Mouse (Mus musculus): ENCODE results near the gene Tspan10. TPM values are rescaled to one million over a fixed set of nuclear protein-coding genes. Genes with fewer than 3 reads are reported as not detected.
A peak's percentile ranks its signal among the peaks of the same experiment; 100 is the strongest.

The Tspan10 gene
- polyA plus RNA-seq, 1 experiment from 2014 or later = not detected

DNA sequence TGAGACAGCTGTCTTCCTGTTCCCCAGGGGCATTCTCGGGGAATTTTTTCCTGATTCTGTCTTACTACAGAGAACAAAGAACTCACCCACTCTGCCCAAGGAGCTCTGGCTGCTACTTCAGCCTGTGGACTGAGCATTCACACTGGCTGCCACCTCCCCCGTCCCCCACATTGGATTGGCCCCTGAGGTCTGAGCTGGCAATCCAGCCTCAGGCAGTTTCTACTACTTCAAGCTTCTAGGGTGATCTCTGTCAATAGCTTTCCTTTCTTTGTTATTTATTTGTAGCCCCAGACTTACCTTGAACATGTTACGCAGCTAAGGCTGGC, 50.4 kb downstream of the Tspan10 start:
- ATAC-seq (ENCODE audit: low FRiP score) (no peak), DNase-seq (ENCODE audit: low spot score) (no peak)
- Histone ChIP-seq H3K4me1 (replicated peaks; ENCODE audit: control insufficient read depth, insufficient read depth, low read length) (peaks cover 9% of the 10 kb centered on the region), H3K4me3 (ENCODE audit: low read depth, low read length) (peak overlapping the region; percentile 64), H3K9ac (ENCODE audit: low read depth, low read length) (peak overlapping the region; percentile 68; the same call in 1 of the 2 replicates), H3K4me2 (replicated peaks; ENCODE audit: low read depth, low read length) (peak overlapping the region; percentile 96), H3K36me3 (ENCODE audit: control insufficient read depth, insufficient read depth, low read length) (peaks cover 8% of the 10 kb centered on the region; the same call in 1 of the 2 replicates), H3K27me3 (ENCODE audit: control insufficient read depth, insufficient read depth, low read length) (no peaks in the 10 kb centered on the region), H3K9me3 (ENCODE audit: control insufficient read depth, low read length) (no peaks in the 10 kb centered on the region), H3K27ac (ENCODE audit: low read depth, low read length) (0 out of 2 replicates have a peak overlapping the region, but pooled peaks have one; percentile 40)
- 29% methylated on average over 3 of the region's 3 CpGs for WGBS

DNA sequence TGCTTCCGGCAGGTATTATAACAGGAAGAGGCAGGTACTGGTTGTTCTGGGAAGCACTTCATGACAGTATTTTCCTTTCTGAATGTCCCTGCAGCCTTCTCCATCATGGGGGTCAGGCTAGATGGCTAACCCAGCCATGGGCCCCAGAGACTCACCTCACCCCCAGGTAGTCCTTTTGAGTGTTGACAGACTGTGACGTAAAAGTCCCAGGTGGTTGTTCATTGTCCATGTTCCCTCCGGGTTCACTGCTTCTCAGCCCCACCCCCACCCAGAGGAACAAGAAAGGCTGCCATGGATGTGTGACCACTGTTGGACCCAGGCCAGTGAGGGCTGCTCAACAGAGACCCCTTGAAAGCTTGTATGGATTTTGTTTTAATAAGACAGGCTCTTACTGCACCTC, 50.9 kb downstream of the Tspan10 start:
- Histone ChIP-seq H3K27me3 (ENCODE audit: control insufficient read depth, insufficient read depth, low read length) (no peaks in the 10 kb centered on the region), H3K9ac (ENCODE audit: low read depth, low read length) (peak overlapping the region; percentile 68; the same call in 1 of the 2 replicates), H3K27ac (ENCODE audit: low read depth, low read length) (no peak overlapping the region), H3K36me3 (ENCODE audit: control insufficient read depth, insufficient read depth, low read length) (peaks cover 8% of the 10 kb centered on the region; the same call in 1 of the 2 replicates), H3K4me1 (replicated peaks; ENCODE audit: control insufficient read depth, insufficient read depth, low read length) (peaks cover 9% of the 10 kb centered on the region), H3K4me2 (replicated peaks; ENCODE audit: low read depth, low read length) (peak overlapping the region; percentile 96), H3K9me3 (ENCODE audit: control insufficient read depth, low read length) (no peaks in the 10 kb centered on the region), H3K4me3 (ENCODE audit: low read depth, low read length) (0 out of 2 replicates have a peak overlapping the region, but pooled peaks have one; percentile 64)
- ATAC-seq (ENCODE audit: low FRiP score) (no peak), DNase-seq (ENCODE audit: low spot score) (no peak)
- WGBS = 61% methylated on average over 3 of the region's 3 CpGs

DNA sequence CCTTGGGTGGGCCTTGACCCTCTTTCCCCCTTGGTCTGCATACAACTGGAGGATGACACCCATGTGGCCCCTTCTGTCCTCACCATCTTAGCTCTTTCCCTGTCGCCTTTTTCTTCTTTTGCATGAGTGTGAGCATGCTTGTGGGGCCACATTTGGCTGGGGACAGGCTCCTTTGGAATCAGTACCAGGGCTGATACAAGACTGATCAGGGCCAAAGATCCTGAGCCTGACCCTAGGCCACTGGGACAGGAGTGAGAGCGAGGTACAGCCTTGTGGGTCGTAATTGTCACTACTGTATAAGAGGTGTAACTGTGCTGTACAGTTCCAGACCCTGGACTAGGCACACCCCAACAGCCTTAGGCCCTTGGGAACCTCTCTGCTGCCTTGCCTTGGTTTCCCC, 51.5 kb downstream of the Tspan10 start:
- Histone ChIP-seq H3K27me3 (ENCODE audit: control insufficient read depth, insufficient read depth, low read length) (no peaks in the 10 kb centered on the region), H3K9ac (ENCODE audit: low read depth, low read length) (no peak overlapping the region), H3K4me3 (ENCODE audit: low read depth, low read length) (0 out of 2 replicates have a peak overlapping the region, but pooled peaks have one; percentile 2), H3K36me3 (ENCODE audit: control insufficient read depth, insufficient read depth, low read length) (peaks cover 8% of the 10 kb centered on the region; the same call in 1 of the 2 replicates), H3K9me3 (ENCODE audit: control insufficient read depth, low read length) (no peaks in the 10 kb centered on the region), H3K4me1 (replicated peaks; ENCODE audit: control insufficient read depth, insufficient read depth, low read length) (peaks cover 9% of the 10 kb centered on the region), H3K4me2 (replicated peaks; ENCODE audit: low read depth, low read length) (no peak overlapping the region), H3K27ac (ENCODE audit: low read depth, low read length) (no peak overlapping the region)
- WGBS = 91% methylated on average over 3 of the region's 3 CpGs
- DNase-seq (ENCODE audit: low spot score) = no peak
- ATAC-seq (ENCODE audit: low FRiP score) = no peak

Other genes with a start within 250 kb of the Tspan10 start
- 18.1 and 23.1 TPM in 2 replicates for gene Bahcc1, start 209.7 kb upstream of the Tspan10 start, polyA plus RNA-seq (2014; fragmentation: Nextera tagmentation; extraction: Ambion mirVana)
- gene Actg1, start 94.1 kb upstream of the Tspan10 start, polyA plus RNA-seq (2014; fragmentation: Nextera tagmentation; extraction: Ambion mirVana) = 3,592 and 3,665 TPM in 2 replicates
- 1.1 and 1.5 TPM in 2 replicates for gene Fscn2, start 81.1 kb upstream of the Tspan10 start, polyA plus RNA-seq (2014; fragmentation: Nextera tagmentation; extraction: Ambion mirVana)
- 27.8 and 33.6 TPM in 2 replicates for gene Faap100, start 63.9 kb upstream of the Tspan10 start, polyA plus RNA-seq (2014; fragmentation: Nextera tagmentation; extraction: Ambion mirVana)
- gene Nploc4, start 4.9 kb upstream of the Tspan10 start, polyA plus RNA-seq (2014; fragmentation: Nextera tagmentation; extraction: Ambion mirVana) = 37.5 and 40.3 TPM in 2 replicates
- 0.18 and 0.26 TPM in 2 replicates for gene Pde6g, start 10.9 kb downstream of the Tspan10 start, polyA plus RNA-seq (2014; fragmentation: Nextera tagmentation; extraction: Ambion mirVana)
- gene Oxld1, start 15.4 kb downstream of the Tspan10 start, polyA plus RNA-seq (2014; fragmentation: Nextera tagmentation; extraction: Ambion mirVana) = 11.9 and 13.1 TPM in 2 replicates
- gene Ccdc137, start 15.5 kb downstream of the Tspan10 start, polyA plus RNA-seq (2014; fragmentation: Nextera tagmentation; extraction: Ambion mirVana) = 25.0 and 30.0 TPM in 2 replicates
- gene Arl16, start 25.0 kb downstream of the Tspan10 start, polyA plus RNA-seq (2014; fragmentation: Nextera tagmentation; extraction: Ambion mirVana) = 54.8 and 58.2 TPM in 2 replicates
- 139 and 141 TPM in 2 replicates for gene Mrpl12, start 42.0 kb downstream of the Tspan10 start, polyA plus RNA-seq (2014; fragmentation: Nextera tagmentation; extraction: Ambion mirVana)
- gene Slc25a10, start 49.2 kb downstream of the Tspan10 start, polyA plus RNA-seq (2014; fragmentation: Nextera tagmentation; extraction: Ambion mirVana) = 35.2 and 35.4 TPM in 2 replicates
- 0.31 and 0.56 TPM in 2 replicates for gene Gcgr, start 88.1 kb downstream of the Tspan10 start, polyA plus RNA-seq (2014; fragmentation: Nextera tagmentation; extraction: Ambion mirVana)
- 245 and 256 TPM in 2 replicates for gene Mcrip1, start 107.1 kb downstream of the Tspan10 start, polyA plus RNA-seq (2014; fragmentation: Nextera tagmentation; extraction: Ambion mirVana)
- not detected in 2 replicates for gene Ppp1r27, start 108.5 kb downstream of the Tspan10 start, polyA plus RNA-seq (2014; fragmentation: Nextera tagmentation; extraction: Ambion mirVana)
- gene P4hb, start 130.6 kb downstream of the Tspan10 start, polyA plus RNA-seq (2014; fragmentation: Nextera tagmentation; extraction: Ambion mirVana) = 504 and 527 TPM in 2 replicates
- gene Arhgdia, start 139.0 kb downstream of the Tspan10 start, polyA plus RNA-seq (2014; fragmentation: Nextera tagmentation; extraction: Ambion mirVana) = 576 and 591 TPM in 2 replicates
- gene Alyref, start 155.7 kb downstream of the Tspan10 start, polyA plus RNA-seq (2014; fragmentation: Nextera tagmentation; extraction: Ambion mirVana) = 686 and 764 TPM in 2 replicates
- gene Anapc11, start 155.8 kb downstream of the Tspan10 start, polyA plus RNA-seq (2014; fragmentation: Nextera tagmentation; extraction: Ambion mirVana) = 195 TPM in 2 replicates
- 0.42 TPM in 1 of 2 replicates, not detected in the other for gene Npb, start 165.8 kb downstream of the Tspan10 start, polyA plus RNA-seq (2014; fragmentation: Nextera tagmentation; extraction: Ambion mirVana)
- gene Pcyt2, start 175.3 kb downstream of the Tspan10 start, polyA plus RNA-seq (2014; fragmentation: Nextera tagmentation; extraction: Ambion mirVana) = 104 and 105 TPM in 2 replicates
- gene Sirt7, start 182.6 kb downstream of the Tspan10 start, polyA plus RNA-seq (2014; fragmentation: Nextera tagmentation; extraction: Ambion mirVana) = 33.2 and 36.6 TPM in 2 replicates
- gene Mafg, start 191.0 kb downstream of the Tspan10 start, polyA plus RNA-seq (2014; fragmentation: Nextera tagmentation; extraction: Ambion mirVana) = 21.8 and 23.5 TPM in 2 replicates
- gene Pycr1, start 201.1 kb downstream of the Tspan10 start, polyA plus RNA-seq (2014; fragmentation: Nextera tagmentation; extraction: Ambion mirVana) = 28.2 and 30.2 TPM in 2 replicates
- gene Myadml2, start 205.5 kb downstream of the Tspan10 start, polyA plus RNA-seq (2014; fragmentation: Nextera tagmentation; extraction: Ambion mirVana) = 0.19 and 0.49 TPM in 2 replicates
- gene Notum, start 218.5 kb downstream of the Tspan10 start, polyA plus RNA-seq (2014; fragmentation: Nextera tagmentation; extraction: Ambion mirVana) = 1.7 and 2.1 TPM in 2 replicates
- 117 and 122 TPM in 2 replicates for gene Aspscr1, start 230.3 kb downstream of the Tspan10 start, polyA plus RNA-seq (2014; fragmentation: Nextera tagmentation; extraction: Ambion mirVana)